ENCODE assay signal across 7 mouse cellular contexts in genomic region chr19:5087884-5088728, GRCm38 (mm10). TPM values are rescaled to one million over a fixed set of nuclear protein-coding genes. Genes with fewer than 3 reads are reported as not detected.
DNase-seq lines count a peak whose midpoint lies in the region; ATAC-seq and TF ChIP-seq lines count a peak whose summit lies in the region.

TSS of gene Yif1a (plus strand) at chr19:5088538.

- peak; percentile 66 for TF ChIP-seq POLR2A in small intestine, adult 2 months (IDR thresholded peaks at IDR 0.05; ENCODE audit: low read depth, low read length)

- peaks cover 35% of the 10 kb centered on the region for H3K27me3 ChIP-seq in embryonic facial prominence, embryonic 10.5 days (replicated peaks; ENCODE audit: low read depth, poor library complexity, severe bottlenecking)
- H3K27me3 ChIP-seq in intestine, postnatal 0 days (replicated peaks; ENCODE audit: control insufficient read depth, insufficient read depth, low read length) = peaks cover 29% of the 10 kb centered on the region
- H3K27me3 ChIP-seq in midbrain, embryonic 12.5 days = peaks cover 36% of the 10 kb centered on the region
- peaks cover 12% of the 10 kb centered on the region for H3K27me3 ChIP-seq in small intestine, adult 2 months (ENCODE audit: control insufficient read depth, insufficient read depth, low read length)

- H3K4me1 ChIP-seq in embryonic facial prominence, embryonic 10.5 days = peaks cover 31% of the 10 kb centered on the region
- peaks cover 8% of the 10 kb centered on the region; the same call in 1 of the 2 replicates for H3K4me1 ChIP-seq in intestine, postnatal 0 days (replicated peaks; ENCODE audit: control insufficient read depth, insufficient read depth, low read length)
- H3K4me1 ChIP-seq in midbrain, embryonic 12.5 days = peaks cover 30% of the 10 kb centered on the region
- H3K4me1 ChIP-seq in small intestine, adult 2 months (ENCODE audit: control insufficient read depth, insufficient read depth, insufficient read length, low read length) = peaks cover 22% of the 10 kb centered on the region

- H3K36me3 ChIP-seq in embryonic facial prominence, embryonic 10.5 days (replicated peaks) = peaks cover 34% of the 10 kb centered on the region
- H3K36me3 ChIP-seq in intestine, postnatal 0 days (ENCODE audit: control insufficient read depth, insufficient read depth) = peaks cover 33% of the 10 kb centered on the region
- H3K36me3 ChIP-seq in midbrain, embryonic 12.5 days = peaks cover 28% of the 10 kb centered on the region
- H3K36me3 ChIP-seq in small intestine, adult 2 months (ENCODE audit: control insufficient read depth, insufficient read depth, low read length) = peaks cover 19% of the 10 kb centered on the region

- peak within 1 kb of the TSS; percentile 84 for H3K27ac ChIP-seq in embryonic facial prominence, embryonic 10.5 days (replicated peaks)
- H3K27ac ChIP-seq in intestine, postnatal 0 days (ENCODE audit: low read depth, low read length) = peak within 1 kb of the TSS; percentile 95
- H3K27ac ChIP-seq in midbrain, embryonic 12.5 days (replicated peaks) = peak within 1 kb of the TSS; percentile 91
- peak within 1 kb of the TSS; percentile 84 for H3K27ac ChIP-seq in small intestine, adult 2 months (ENCODE audit: insufficient read depth, low read depth, low read length)

- peak; percentile 95 for DNase-seq in adrenal gland, postnatal 10 days
- DNase-seq in embryonic facial prominence, embryonic 10.5 days (ENCODE audit: low spot score) = peak; percentile 95
- DNase-seq in gonadal fat pad, adult 2 months (ENCODE audit: low read depth) = peak; percentile 96
- DNase-seq in left cerebral cortex, postnatal 4 days = peak; percentile 94

- TF ChIP-seq CTCF in intestine, postnatal 0 days (IDR thresholded peaks at IDR 0.05; ENCODE audit: low read depth) = peak; percentile 87
- TF ChIP-seq CTCF in small intestine, adult 2 months (IDR thresholded peaks at IDR 0.05; ENCODE audit: extremely low read depth, insufficient read length, insufficient replicate concordance, low read depth, low read length) = peak; percentile 34; the same call in 1 of the 2 replicates

- intact Hi-C loops in left cerebral cortex, postnatal 4 days (cut with DNase I) = no loop called here

- H3K4me3 ChIP-seq in embryonic facial prominence, embryonic 10.5 days = peak within 1 kb of the TSS; percentile 90
- peak within 1 kb of the TSS; percentile 91 for H3K4me3 ChIP-seq in intestine, postnatal 0 days (ENCODE audit: low read depth, low read length)
- peak within 1 kb of the TSS; percentile 89 for H3K4me3 ChIP-seq in midbrain, embryonic 12.5 days
- H3K4me3 ChIP-seq in small intestine, adult 2 months (ENCODE audit: low read depth, low read length) = peak within 1 kb of the TSS; percentile 79

- H3K9me3 ChIP-seq in embryonic facial prominence, embryonic 10.5 days = no peaks in the 10 kb centered on the region
- H3K9me3 ChIP-seq in intestine, postnatal 0 days (ENCODE audit: control insufficient read depth) = no peaks in the 10 kb centered on the region
- H3K9me3 ChIP-seq in midbrain, embryonic 12.5 days = no peaks in the 10 kb centered on the region

- WGBS in embryonic facial prominence, embryonic 10.5 days = under 1% methylated on average over 58 of the region's 58 CpGs
- WGBS in intestine, postnatal 0 days = under 1% methylated on average over 58 of the region's 58 CpGs
- under 1% methylated on average over 58 of the region's 58 CpGs for WGBS in midbrain, embryonic 12.5 days
- WGBS in small intestine, adult 2 months = under 1% methylated on average over 58 of the region's 58 CpGs

- H3K4me2 ChIP-seq in intestine, postnatal 0 days (replicated peaks; ENCODE audit: low read depth) = peak within 1 kb of the TSS; percentile 81
- H3K4me2 ChIP-seq in midbrain, embryonic 12.5 days (replicated peaks) = peak within 1 kb of the TSS; percentile 89

- ATAC-seq in intestine, postnatal 0 days = peak; percentile 90
- ATAC-seq in midbrain, embryonic 12.5 days (ENCODE audit: low FRiP score, low read depth) = peak; percentile 95

- peak within 1 kb of the TSS; percentile 78 for H3K9ac ChIP-seq in intestine, postnatal 0 days (ENCODE audit: low read depth, low read length)
- peak within 1 kb of the TSS; percentile 73 for H3K9ac ChIP-seq in midbrain, embryonic 12.5 days (replicated peaks)

RNA-seq across cellular contexts. Expression of gene Yif1a, which starts in this region (rescaled TPM):
- 10 to 100 TPM; 88.3 to 96.8 TPM for total RNA-seq in adrenal gland, postnatal 10 days (2021)
- 70.5 and 73.4 TPM in 2 replicates for polyA plus RNA-seq in embryonic facial prominence, embryonic 10.5 days (2016; fragmentation: Nextera tagmentation; extraction: Ambion mirVana)
- 174 and 196 TPM in 2 replicates for polyA plus RNA-seq in gonadal fat pad, adult 2 months (2012; rRNA removed)
- 182 and 198 TPM in 2 replicates for polyA plus RNA-seq in intestine, postnatal 0 days (2015; fragmentation: Nextera tagmentation; extraction: Ambion mirVana)
- total RNA-seq in left cerebral cortex, postnatal 4 days (2021) = 10 to 100 TPM; 22.0 to 24.4 TPM
- 60.9 and 61.6 TPM in 2 replicates for polyA plus RNA-seq in midbrain, embryonic 12.5 days (2016; fragmentation: Nextera tagmentation; extraction: Ambion mirVana)
- 155 and 252 TPM in 2 replicates for polyA plus RNA-seq in small intestine, adult 2 months (2012; rRNA removed)

Comparison
In these comparisons a context has a peak if more than half of its experiments do, and no peak if none do; other contexts are left out.
1. Peak in every context shown above with its lines: DNase-seq, ATAC-seq, H3K4me3 ChIP-seq and H3K27ac ChIP-seq.